Mouse (Mus musculus): ENCODE results near the gene Hpgd. TPM values are rescaled to one million over a fixed set of nuclear protein-coding genes. Genes with fewer than 3 reads are reported as not detected.
"Not testable (repeated sequence)": the region's sequence is repeated elsewhere in the genome, so short reads cannot be mapped to it uniquely, and the experiment has no call there.

The Hpgd gene
- 14.7 and 19.4 TPM in 2 replicates for polyA plus RNA-seq (2016; fragmentation: Nextera tagmentation; extraction: Ambion mirVana)

DNA sequence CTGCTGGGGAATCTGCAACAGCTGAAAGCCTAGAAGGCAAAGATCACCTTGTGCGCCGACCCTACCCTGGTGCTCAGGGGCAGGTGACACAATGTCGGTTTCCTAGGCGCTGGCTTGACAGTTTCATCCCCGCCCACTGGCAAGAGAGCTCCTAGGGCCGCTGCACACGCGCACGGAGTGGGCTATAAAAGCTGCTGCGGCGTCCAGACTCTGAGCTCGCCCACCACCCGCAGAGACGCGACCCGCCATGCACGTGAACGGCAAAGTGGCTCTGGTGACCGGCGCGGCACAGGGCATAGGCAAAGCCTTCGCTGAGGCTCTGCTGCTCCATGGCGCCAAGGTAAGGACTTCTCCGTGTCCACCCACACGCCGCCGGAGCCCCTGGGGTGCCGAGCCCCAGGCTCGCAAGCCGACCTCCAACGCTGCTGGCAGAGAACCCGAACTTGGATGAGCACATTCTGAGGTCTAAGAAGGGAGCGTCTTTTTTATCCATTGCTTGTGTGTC lies at the start of gene Hpgd:
Hpgd (plus strand) TSS at position 213 of the 505 bp plus-strand sequence.
- peak; percentile 68 for DNase-seq (ENCODE audit: extremely low spot score, low spot score)
- WGBS: under 1% methylated on average over 33 of the region's 33 CpGs
- Histone ChIP-seq H3K4me3 (peak within 1 kb of the TSS; percentile 57), H3K4me1 (peaks cover 28% of the 10 kb centered on the region), H3K36me3 (replicated peaks) (no peaks in the 10 kb centered on the region), H3K27ac (peak within 1 kb of the TSS; percentile 76), H3K9me3 (no peaks in the 10 kb centered on the region), H3K27me3 (ENCODE audit: poor library complexity, severe bottlenecking) (peaks cover 41% of the 10 kb centered on the region)

DNA sequence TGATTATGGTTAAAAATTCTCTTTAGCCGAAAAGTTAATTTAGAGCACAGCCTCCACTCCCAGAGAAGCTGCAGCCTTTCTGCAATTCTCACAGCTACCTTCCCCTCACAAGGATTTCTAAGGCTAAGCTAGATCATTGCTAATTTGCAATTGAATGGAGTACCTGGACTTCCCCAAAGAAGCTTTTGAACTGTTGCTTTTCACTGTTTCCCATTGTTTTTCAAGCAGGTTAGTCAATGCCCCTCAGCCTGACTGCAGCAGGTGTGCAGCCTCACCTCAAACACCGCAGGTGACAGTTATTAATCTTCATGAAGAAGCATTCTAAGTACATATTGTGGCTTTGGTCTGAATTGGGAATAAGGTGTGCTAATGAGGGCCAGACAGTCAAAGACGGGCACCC lies 42.7 kb upstream of the Hpgd start:
- WGBS: 61% methylated on average over 3 of the region's 3 CpGs
- not testable (repeated sequence) for H3K27ac ChIP-seq; H3K36me3 ChIP-seq (replicated peaks); H3K4me3 ChIP-seq; H3K9me3 ChIP-seq; H3K27me3 ChIP-seq (ENCODE audit: poor library complexity, severe bottlenecking); H3K4me1 ChIP-seq; DNase-seq (ENCODE audit: extremely low spot score, low spot score)

DNA sequence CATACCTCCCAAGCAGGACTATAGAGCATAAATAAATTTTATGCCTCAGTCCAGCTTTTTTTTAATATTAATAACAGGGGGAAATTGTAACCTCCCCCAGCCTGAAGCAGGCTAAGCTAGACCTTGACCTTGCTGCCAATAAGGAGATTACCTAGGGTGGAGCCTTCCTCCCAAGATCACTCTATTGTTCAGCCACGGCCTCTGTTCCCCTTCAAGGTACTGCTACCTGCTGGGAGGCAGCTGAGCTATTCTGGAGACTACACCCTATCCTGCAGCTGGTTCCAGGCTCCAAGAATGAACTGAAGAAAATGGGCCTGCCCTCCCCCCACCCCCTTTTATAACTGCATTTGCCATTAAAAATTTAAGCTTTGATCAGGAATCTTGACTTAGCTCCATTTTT lies 42.1 kb upstream of the Hpgd start:
- no peak overlapping the region for H3K4me3 ChIP-seq
- WGBS: 44% methylated on average over 1 of the region's 1 CpGs

DNA sequence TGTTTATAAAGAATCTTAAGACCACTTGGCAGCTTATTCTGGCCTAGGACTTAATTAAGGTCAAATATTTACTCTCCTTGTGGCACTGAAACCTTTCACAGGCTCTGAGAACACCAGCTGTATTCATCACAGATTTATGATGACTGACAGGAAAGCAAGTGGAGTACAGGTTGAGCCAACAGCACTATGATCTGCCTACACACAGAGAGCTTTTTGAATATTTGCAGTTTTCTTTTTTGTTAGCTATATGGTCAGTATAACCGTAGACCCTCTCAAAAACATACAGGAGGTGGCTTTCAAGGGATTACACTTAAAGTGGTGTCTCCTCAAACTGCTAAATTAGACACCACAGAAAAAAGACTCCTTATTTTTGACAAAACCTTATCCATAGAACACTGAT lies 33.2 kb upstream of the Hpgd start:
- no peaks in the 10 kb centered on the region for H3K4me1 ChIP-seq
- no peak overlapping the region for H3K4me3 ChIP-seq
- no peaks in the 10 kb centered on the region for H3K27me3 ChIP-seq (ENCODE audit: poor library complexity, severe bottlenecking)
- DNase-seq (ENCODE audit: extremely low spot score, low spot score): no peak
- H3K36me3 ChIP-seq (replicated peaks): no peaks in the 10 kb centered on the region
- no peak overlapping the region for H3K27ac ChIP-seq
- 90% methylated on average over 1 of the region's 1 CpGs for WGBS
- H3K9me3 ChIP-seq: no peaks in the 10 kb centered on the region

More for the DNA sequence above, 42.1 kb upstream of the Hpgd start:
- Histone ChIP-seq H3K4me1 (no peaks in the 10 kb centered on the region), H3K27me3 (ENCODE audit: poor library complexity, severe bottlenecking) (no peaks in the 10 kb centered on the region), H3K27ac (no peak overlapping the region), H3K36me3 (replicated peaks) (no peaks in the 10 kb centered on the region), H3K9me3 (no peaks in the 10 kb centered on the region)
- DNase-seq (ENCODE audit: extremely low spot score, low spot score): no peak

DNA sequence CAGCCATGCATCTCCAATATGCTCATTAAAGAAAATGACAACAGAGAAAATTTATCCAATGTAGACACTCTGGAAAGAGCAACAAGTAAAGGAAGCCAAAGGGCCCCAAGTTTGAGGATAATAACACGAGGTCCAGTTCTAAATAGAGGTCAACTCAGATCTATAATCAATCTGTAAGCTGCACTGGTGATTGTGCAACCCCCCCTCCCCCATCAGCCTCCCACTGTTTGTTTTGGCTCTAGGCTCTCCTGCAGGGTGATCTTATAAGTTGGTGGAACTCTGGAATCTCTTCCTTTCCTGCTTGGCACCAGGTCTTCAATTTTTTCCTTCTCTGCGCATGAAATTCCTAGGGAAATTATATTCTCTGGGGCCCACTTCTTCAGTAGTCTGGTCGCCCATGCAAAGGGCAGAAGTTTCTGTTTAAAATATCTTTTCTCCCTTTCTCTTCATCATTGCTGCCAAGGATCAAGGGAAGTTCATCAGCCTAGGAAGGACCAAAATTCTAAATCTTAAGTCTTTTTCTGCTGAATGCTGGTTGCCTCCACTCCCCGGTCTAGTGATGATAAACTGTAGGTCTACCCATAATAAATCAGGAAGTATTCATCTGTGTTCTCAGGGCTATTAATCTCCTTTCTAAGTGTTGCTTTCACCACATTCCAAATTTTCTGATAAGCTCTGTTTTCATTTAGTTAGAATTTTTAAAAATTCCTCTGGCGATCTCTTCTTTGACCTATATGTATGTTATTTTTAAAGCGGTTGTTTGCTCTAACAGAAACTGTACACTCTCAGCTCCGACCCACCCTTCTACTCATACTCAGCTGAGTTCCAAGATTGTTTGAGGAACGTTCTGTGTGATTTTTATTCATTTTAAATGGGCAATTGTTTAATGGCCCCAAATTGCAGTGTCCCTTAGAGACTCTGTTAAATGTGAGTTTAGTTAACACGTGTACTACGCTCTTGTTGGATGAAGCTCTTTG lies 24.4 kb upstream of the Hpgd start:
- no peaks in the 10 kb centered on the region for H3K9me3 ChIP-seq
- no peaks in the 10 kb centered on the region for H3K27me3 ChIP-seq (ENCODE audit: poor library complexity, severe bottlenecking)
- no peaks in the 10 kb centered on the region for H3K4me1 ChIP-seq
- no peak overlapping the region for H3K27ac ChIP-seq
- WGBS: 86% methylated on average over 10 of the region's 10 CpGs
- DNase-seq (ENCODE audit: extremely low spot score, low spot score): no peak
- no peaks in the 10 kb centered on the region for H3K36me3 ChIP-seq (replicated peaks)
- no peak overlapping the region for H3K4me3 ChIP-seq

DNA sequence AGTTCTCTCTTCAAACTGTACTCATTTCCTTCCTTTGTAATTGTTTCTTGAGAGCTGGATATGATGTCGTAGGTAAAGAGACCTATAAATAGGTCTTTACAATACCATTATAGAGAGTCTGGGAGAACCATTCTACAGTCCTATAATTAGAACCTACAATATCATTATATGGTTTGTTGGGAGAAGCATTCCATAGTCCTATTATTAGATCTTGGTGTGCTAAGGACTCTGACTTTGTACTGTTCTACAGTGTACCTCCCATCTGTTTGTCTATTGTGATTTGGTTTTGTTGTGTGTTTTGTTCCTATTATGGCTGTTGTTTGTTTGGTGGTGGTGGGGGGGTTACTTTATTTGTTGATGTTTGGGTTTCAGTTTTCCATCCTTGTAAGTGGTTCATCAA lies 21.5 kb upstream of the Hpgd start:
- H3K9me3 ChIP-seq: no peaks in the 10 kb centered on the region
- no peaks in the 10 kb centered on the region for H3K36me3 ChIP-seq (replicated peaks)
- no peak for DNase-seq (ENCODE audit: extremely low spot score, low spot score)
- no peak overlapping the region for H3K27ac ChIP-seq
- H3K4me1 ChIP-seq: no peaks in the 10 kb centered on the region
- 84% methylated on average over 1 of the region's 1 CpGs for WGBS
- no peaks in the 10 kb centered on the region for H3K27me3 ChIP-seq (ENCODE audit: poor library complexity, severe bottlenecking)
- H3K4me3 ChIP-seq: no peak overlapping the region

DNA sequence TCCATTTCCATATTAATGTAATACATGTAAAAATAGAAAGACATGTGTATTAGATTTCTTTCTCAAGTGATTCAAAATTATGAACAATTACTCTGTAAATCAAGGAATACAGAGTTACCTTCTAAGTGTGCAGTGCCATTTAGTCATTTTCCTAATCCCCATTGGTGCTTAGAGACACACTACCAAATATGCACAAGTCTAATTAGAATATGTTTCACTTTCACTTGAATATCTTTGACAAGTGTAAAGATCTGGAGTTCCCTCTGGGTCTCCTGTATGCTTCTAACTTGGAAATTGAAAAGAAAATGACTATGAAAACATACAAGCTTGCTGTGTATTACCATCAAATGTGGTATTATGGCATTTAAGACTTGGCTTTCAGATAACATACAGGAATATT lies 19.1 kb upstream of the Hpgd start:
- Histone ChIP-seq H3K36me3 (replicated peaks) (no peaks in the 10 kb centered on the region), H3K9me3 (no peaks in the 10 kb centered on the region), H3K4me3 (no peak overlapping the region), H3K27me3 (ENCODE audit: poor library complexity, severe bottlenecking) (no peaks in the 10 kb centered on the region), H3K4me1 (no peaks in the 10 kb centered on the region), H3K27ac (no peak overlapping the region)
- no peak for DNase-seq (ENCODE audit: extremely low spot score, low spot score)

DNA sequence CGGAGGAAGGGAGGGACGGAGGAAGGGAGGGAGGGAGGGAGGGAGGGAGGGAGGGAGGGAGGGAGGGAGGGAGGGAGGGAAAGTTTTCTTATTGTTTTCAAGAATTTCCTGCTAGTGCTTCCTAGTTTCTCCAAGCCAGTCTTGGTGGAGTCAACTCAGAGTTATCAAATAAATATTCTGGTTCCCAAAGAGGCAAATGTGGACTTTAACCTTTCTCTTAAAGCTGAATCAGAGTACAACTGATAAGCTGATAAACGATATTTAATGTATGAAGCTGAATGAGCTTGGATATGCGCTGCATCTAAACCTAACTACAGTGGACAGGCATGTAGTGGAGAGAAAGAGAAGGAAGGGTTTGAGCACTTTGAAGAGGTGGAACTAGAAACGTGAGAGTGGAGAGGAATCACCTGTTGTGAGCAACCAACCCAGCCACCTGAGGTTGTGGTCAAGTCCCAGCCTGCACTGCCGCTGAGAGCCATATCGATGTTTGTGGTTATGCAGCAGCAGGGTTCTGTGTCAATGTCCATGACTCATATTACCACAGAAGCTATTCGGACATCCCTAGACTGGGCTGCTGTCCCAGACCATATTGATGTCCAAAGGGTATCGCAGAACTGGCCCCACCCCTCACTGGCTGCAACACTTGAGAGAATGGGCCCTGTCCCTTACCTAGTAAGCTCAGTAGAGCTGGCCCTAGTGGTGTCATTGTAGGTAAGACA lies 16.4 kb upstream of the Hpgd start:
- H3K27ac ChIP-seq: no peak overlapping the region
- no peaks in the 10 kb centered on the region for H3K4me1 ChIP-seq
- H3K9me3 ChIP-seq: no peaks in the 10 kb centered on the region
- H3K4me3 ChIP-seq: no peak overlapping the region
- no peaks in the 10 kb centered on the region for H3K36me3 ChIP-seq (replicated peaks)
- 91% methylated on average over 7 of the region's 9 CpGs for WGBS
- H3K27me3 ChIP-seq (ENCODE audit: poor library complexity, severe bottlenecking): no peaks in the 10 kb centered on the region
- DNase-seq (ENCODE audit: extremely low spot score, low spot score): no peak

DNA sequence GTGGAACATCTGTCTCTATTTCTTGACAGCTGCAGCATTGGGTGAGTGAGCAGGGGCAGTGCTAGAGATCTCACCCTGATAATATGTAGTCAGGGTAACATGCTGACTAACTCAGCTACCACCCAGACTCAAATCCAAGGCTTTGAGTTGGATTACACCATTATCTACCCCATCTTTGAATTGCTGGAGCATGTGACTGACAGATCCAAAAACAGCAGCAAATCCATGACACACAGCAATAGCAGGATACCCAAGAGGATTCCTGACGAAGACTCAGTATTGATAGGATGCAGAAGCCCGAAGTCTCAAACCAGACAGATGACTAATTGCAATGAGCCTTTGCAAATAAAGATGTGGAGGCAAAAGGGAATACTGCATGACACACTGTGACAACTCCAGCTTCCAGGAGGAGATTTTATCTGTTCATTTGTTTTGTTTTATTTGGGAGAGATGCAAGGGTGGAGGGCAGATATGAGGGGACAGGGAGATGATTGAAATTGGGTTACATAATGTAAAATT lies 15.8 kb upstream of the Hpgd start:
- no peak overlapping the region for H3K4me3 ChIP-seq
- 82% methylated on average over 2 of the region's 2 CpGs for WGBS
- no peaks in the 10 kb centered on the region for H3K27me3 ChIP-seq (ENCODE audit: poor library complexity, severe bottlenecking)
- no peaks in the 10 kb centered on the region for H3K9me3 ChIP-seq
- DNase-seq (ENCODE audit: extremely low spot score, low spot score): no peak
- H3K4me1 ChIP-seq: no peaks in the 10 kb centered on the region
- no peaks in the 10 kb centered on the region for H3K36me3 ChIP-seq (replicated peaks)
- no peak overlapping the region for H3K27ac ChIP-seq

DNA sequence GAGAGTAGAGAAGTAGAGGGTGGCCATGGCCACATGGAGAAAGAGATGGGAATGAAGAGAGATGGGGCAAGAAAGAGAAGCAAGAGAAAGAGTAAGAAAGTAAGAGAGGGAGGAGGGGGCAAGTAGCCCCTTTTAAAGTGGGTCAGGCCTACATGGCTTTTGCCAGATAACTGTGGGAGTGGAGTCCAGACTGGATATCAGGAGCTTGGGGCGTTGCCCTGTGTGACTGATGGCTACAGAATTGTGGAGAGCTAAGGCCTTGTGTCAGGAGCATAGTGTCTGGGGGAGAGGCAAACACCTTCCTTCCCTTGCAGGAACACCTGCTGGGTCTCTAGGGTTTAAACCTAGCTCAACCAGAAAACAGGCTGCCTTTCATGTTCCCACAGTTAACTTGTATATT lies 10.4 kb upstream of the Hpgd start:
- DNase-seq (ENCODE audit: extremely low spot score, low spot score): no peak
- no peaks in the 10 kb centered on the region for H3K9me3 ChIP-seq

DNA sequence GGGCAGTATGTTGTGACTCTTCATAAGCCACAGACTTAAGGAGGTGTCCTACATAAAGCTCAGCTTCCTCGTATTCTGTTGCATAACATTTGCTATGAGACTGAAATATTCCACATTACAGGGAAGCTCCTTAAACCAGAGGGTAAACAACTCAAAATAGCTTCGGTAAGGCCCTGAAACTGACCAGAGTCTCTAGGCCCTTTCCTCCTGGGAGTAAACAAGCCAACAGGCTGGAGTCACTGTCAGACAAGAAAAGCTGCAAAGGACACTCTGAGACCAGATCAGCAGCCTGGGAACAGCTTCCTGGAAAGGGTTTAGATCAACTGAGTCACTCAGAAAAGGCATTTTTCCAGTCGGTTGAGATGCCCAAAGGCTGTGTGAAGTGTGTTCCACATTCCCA lies 9.4 kb upstream of the Hpgd start:
- DNase-seq (ENCODE audit: extremely low spot score, low spot score): no peak
- peaks cover 9% of the 10 kb centered on the region for H3K4me1 ChIP-seq
- no peak overlapping the region for H3K27ac ChIP-seq
- 62% methylated on average over 3 of the region's 3 CpGs for WGBS
- no peaks in the 10 kb centered on the region for H3K36me3 ChIP-seq (replicated peaks)
- no peaks in the 10 kb centered on the region for H3K9me3 ChIP-seq
- no peak overlapping the region for H3K4me3 ChIP-seq
- H3K27me3 ChIP-seq (ENCODE audit: poor library complexity, severe bottlenecking): no peaks in the 10 kb centered on the region

More for the DNA sequence above, 10.4 kb upstream of the Hpgd start:
- 86% methylated on average over 1 of the region's 1 CpGs for WGBS
- no peaks in the 10 kb centered on the region for H3K36me3 ChIP-seq (replicated peaks)
- no peak overlapping the region for H3K4me3 ChIP-seq
- no peaks in the 10 kb centered on the region for H3K27me3 ChIP-seq (ENCODE audit: poor library complexity, severe bottlenecking)
- peaks cover 9% of the 10 kb centered on the region for H3K4me1 ChIP-seq
- H3K27ac ChIP-seq: no peak overlapping the region

DNA sequence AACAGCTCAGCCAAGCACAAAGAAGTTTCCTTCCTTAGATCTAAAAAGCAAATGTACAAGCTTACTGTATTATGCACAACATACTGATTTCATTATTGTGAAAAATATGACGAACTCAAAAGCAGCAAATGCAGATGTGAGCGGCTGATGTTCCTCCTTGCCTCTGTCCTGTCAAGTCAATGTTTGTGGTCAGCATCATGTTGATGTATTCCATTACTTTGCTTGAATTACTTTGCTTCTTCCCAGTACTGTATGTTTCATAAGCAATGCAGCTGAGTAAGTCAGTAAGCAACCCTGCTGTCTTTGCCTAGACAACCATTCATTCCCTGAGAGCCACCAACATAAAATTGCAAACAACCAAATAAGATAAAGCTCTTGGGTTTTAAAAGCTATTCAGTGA lies 7.7 kb upstream of the Hpgd start:
- Histone ChIP-seq H3K4me3 (no peak overlapping the region), H3K36me3 (replicated peaks) (no peaks in the 10 kb centered on the region), H3K4me1 (peaks cover 9% of the 10 kb centered on the region), H3K27me3 (ENCODE audit: poor library complexity, severe bottlenecking) (peaks cover 2% of the 10 kb centered on the region), H3K9me3 (no peaks in the 10 kb centered on the region), H3K27ac (no peak overlapping the region)
- no peak for DNase-seq (ENCODE audit: extremely low spot score, low spot score)
- WGBS: 94% methylated on average over 2 of the region's 2 CpGs
